Mouse (Mus musculus) heart, adult 2 months (tissue): ENCODE results near the gene Il1rn.

ENCODE experiments used
- EP300 ChIP-seq: fragments of 200-500 bp; IDR thresholded peaks from 2 replicates; pipeline ENCODE4 v1.6.1; 2011; ENCODE audit warnings: low read depth, low read length, control low read depth; ENCODE audit not compliant: insufficient read depth
- POLR2A ChIP-seq: fragments of 200-500 bp; IDR thresholded peaks from 2 replicates; pipeline ENCODE4 v1.6.1; 2011; ENCODE audit warnings: mild to moderate bottlenecking, low read depth, low read length, control low read depth; ENCODE audit not compliant: insufficient read depth

- TF ChIP-seq POLR2A (no peak), EP300 (no peak)
Measured at GRCm38 (mm10) chr2:24290896-24291295, 45.8 kb upstream of the Il1rn start, which contains the start of gene Il1f10.
